ENCODE assay signal across 15 mouse cellular contexts in the genomic region with DNA sequence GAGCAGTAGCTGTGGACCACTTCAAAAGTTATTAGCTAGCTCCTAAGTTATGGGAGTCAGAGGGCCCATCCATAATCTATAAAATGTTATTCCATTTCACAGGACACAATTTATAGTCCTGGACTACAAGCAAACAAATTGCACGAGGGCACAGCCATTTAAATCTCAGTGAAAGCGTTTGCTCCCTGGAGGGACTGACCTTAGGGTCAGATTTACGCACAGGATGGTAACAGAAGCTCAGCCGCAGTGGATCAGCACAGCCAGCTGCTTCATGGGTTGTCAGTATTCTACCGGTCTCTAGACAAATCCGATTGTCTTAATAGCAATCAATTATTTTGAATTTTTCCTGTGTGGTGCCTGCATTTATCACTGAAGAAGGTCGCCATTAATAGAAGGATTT.
"Had no signal": no experiment of that assay in that cellular context is flagged by ENCODE, and none has a peak within 500 bp of the region (broad histone marks: within the 10 kb centered on the region; RNA-seq: fewer than 3 reads in every experiment).

No protein-coding gene starts in this region.

- H3K4me1 ChIP-seq: limb, embryonic 10.5 days; liver, embryonic 15.5 days had no signal

- H3K27me3 ChIP-seq: liver, embryonic 15.5 days had no signal

- H3K9me3 ChIP-seq: limb, embryonic 10.5 days; liver, embryonic 15.5 days; midbrain, embryonic 10.5 days had no signal

- DNase-seq: kidney, adult 8-10 months; kidney, postnatal 25 days; lung, adult 2 months; lung, postnatal 36 days; midbrain, embryonic 14.5 days; right cerebral cortex, postnatal 4 days; spleen, adult 18-20 months; thymus, postnatal 36 days had no signal

- ATAC-seq: lung, postnatal 0 days had no signal

- H3K4me3 ChIP-seq: left cerebral cortex, adult 2 months; limb, embryonic 10.5 days; liver, embryonic 15.5 days; midbrain, embryonic 10.5 days; myocyte had no signal

- H3K27ac ChIP-seq: left cerebral cortex, adult 2 months; limb, embryonic 10.5 days; liver, embryonic 15.5 days; midbrain, embryonic 10.5 days had no signal

- H3K9ac ChIP-seq: liver, embryonic 15.5 days had no signal

- H3K36me3 ChIP-seq: limb, embryonic 10.5 days; liver, embryonic 15.5 days; midbrain, embryonic 10.5 days had no signal

- H3K4me2 ChIP-seq: liver, embryonic 11.5 days; liver, embryonic 15.5 days had no signal
